Mouse (Mus musculus): ENCODE measurements around the gene Prrc2c. TPM values are rescaled to one million over a fixed set of nuclear protein-coding genes. Genes with fewer than 3 reads are reported as not detected.

Prrc2c gene
- polyA plus RNA-seq, 1 experiment from 2014 or later: 104 TPM

GRCm38 (mm10) chr1:162748761-162749160 lies 8.4 kb upstream of the Prrc2c start:
- Histone ChIP-seq H3K9me3 (replicated peaks; ENCODE audit: control insufficient read depth, low read length) (no peaks in the 10 kb centered on the region), H3K36me3 (ENCODE audit: control insufficient read depth, insufficient read depth, low read length) (no peaks in the 10 kb centered on the region), H3K4me1 (ENCODE audit: control insufficient read depth, insufficient read depth, low read length) (no peaks in the 10 kb centered on the region), H3K27me3 (ENCODE audit: control insufficient read depth, insufficient read depth, low read length) (no peaks in the 10 kb centered on the region), H3K27ac (ENCODE audit: low read length) (no peak overlapping the region), H3K4me2 (ENCODE audit: low read depth, low read length) (no peak overlapping the region), H3K9ac (ENCODE audit: low read length) (no peak overlapping the region), H3K4me3 (replicated peaks; ENCODE audit: low read length) (no peak overlapping the region)
- ATAC-seq (ENCODE audit: insufficient read depth, low FRiP score): no peak
- WGBS: 67% methylated on average over 5 of the region's 5 CpGs

- no peaks in the 10 kb centered on the region for H3K9me3 ChIP-seq (replicated peaks; ENCODE audit: control insufficient read depth, low read length)
- peak overlapping the region; percentile 96 for H3K4me2 ChIP-seq (ENCODE audit: low read depth, low read length)
- peak overlapping the region; percentile 99 for H3K27ac ChIP-seq (ENCODE audit: low read length)
- H3K27me3 ChIP-seq (ENCODE audit: control insufficient read depth, insufficient read depth, low read length): no peaks in the 10 kb centered on the region
- under 1% methylated on average over 57 of the region's 58 CpGs for WGBS
- H3K4me3 ChIP-seq (replicated peaks; ENCODE audit: low read length): peak overlapping the region; percentile 99
- ATAC-seq (ENCODE audit: insufficient read depth, low FRiP score): peak; percentile 83
- H3K9ac ChIP-seq (ENCODE audit: low read length): peak overlapping the region; percentile 98
- peaks cover 15% of the 10 kb centered on the region for H3K4me1 ChIP-seq (ENCODE audit: control insufficient read depth, insufficient read depth, low read length)
- no peaks in the 10 kb centered on the region for H3K36me3 ChIP-seq (ENCODE audit: control insufficient read depth, insufficient read depth, low read length)
These were observed 443 bp downstream of the Prrc2c start for GRCm38 (mm10) chr1:162739831-162740394.

- under 1% methylated on average over 10 of the region's 10 CpGs for WGBS
- Histone ChIP-seq H3K4me1 (ENCODE audit: control insufficient read depth, insufficient read depth, low read length) (peaks cover 15% of the 10 kb centered on the region), H3K9ac (ENCODE audit: low read length) (peak overlapping the region; percentile 98), H3K4me3 (replicated peaks; ENCODE audit: low read length) (peak overlapping the region; percentile 99), H3K9me3 (replicated peaks; ENCODE audit: control insufficient read depth, low read length) (no peaks in the 10 kb centered on the region), H3K4me2 (ENCODE audit: low read depth, low read length) (peak overlapping the region; percentile 96), H3K27me3 (ENCODE audit: control insufficient read depth, insufficient read depth, low read length) (no peaks in the 10 kb centered on the region), H3K27ac (ENCODE audit: low read length) (peak overlapping the region; percentile 99), H3K36me3 (ENCODE audit: control insufficient read depth, insufficient read depth, low read length) (no peaks in the 10 kb centered on the region)
- no peak for ATAC-seq (ENCODE audit: insufficient read depth, low FRiP score)
These were observed 950 bp downstream of the Prrc2c start for GRCm38 (mm10) chr1:162739406-162739805.

- Histone ChIP-seq H3K9ac (ENCODE audit: low read length) (peak overlapping the region; percentile 42; the same call in 1 of the 2 replicates), H3K9me3 (replicated peaks; ENCODE audit: control insufficient read depth, low read length) (no peaks in the 10 kb centered on the region), H3K4me1 (ENCODE audit: control insufficient read depth, insufficient read depth, low read length) (peaks cover 15% of the 10 kb centered on the region), H3K27ac (ENCODE audit: low read length) (no peak overlapping the region), H3K4me2 (ENCODE audit: low read depth, low read length) (peak overlapping the region; percentile 96), H3K27me3 (ENCODE audit: control insufficient read depth, insufficient read depth, low read length) (no peaks in the 10 kb centered on the region), H3K36me3 (ENCODE audit: control insufficient read depth, insufficient read depth, low read length) (no peaks in the 10 kb centered on the region), H3K4me3 (replicated peaks; ENCODE audit: low read length) (peak overlapping the region; percentile 99)
- no peak for ATAC-seq (ENCODE audit: insufficient read depth, low FRiP score)
- 12% methylated on average over 2 of the region's 2 CpGs for WGBS
These were observed 1.9 kb downstream of the Prrc2c start for GRCm38 (mm10) chr1:162738472-162738871.

- ATAC-seq (ENCODE audit: insufficient read depth, low FRiP score): no peak
- no peak overlapping the region for H3K27ac ChIP-seq (ENCODE audit: low read length)
- no peaks in the 10 kb centered on the region for H3K27me3 ChIP-seq (ENCODE audit: control insufficient read depth, insufficient read depth, low read length)
- H3K4me3 ChIP-seq (replicated peaks; ENCODE audit: low read length): no peak overlapping the region
- peaks cover 15% of the 10 kb centered on the region for H3K4me1 ChIP-seq (ENCODE audit: control insufficient read depth, insufficient read depth, low read length)
- no peaks in the 10 kb centered on the region for H3K9me3 ChIP-seq (replicated peaks; ENCODE audit: control insufficient read depth, low read length)
- WGBS: 79% methylated on average over 4 of the region's 4 CpGs
- no peaks in the 10 kb centered on the region for H3K36me3 ChIP-seq (ENCODE audit: control insufficient read depth, insufficient read depth, low read length)
- H3K4me2 ChIP-seq (ENCODE audit: low read depth, low read length): no peak overlapping the region
- no peak overlapping the region for H3K9ac ChIP-seq (ENCODE audit: low read length)
These were observed 5.3 kb downstream of the Prrc2c start for GRCm38 (mm10) chr1:162735084-162735483.

- no peaks in the 10 kb centered on the region for H3K27me3 ChIP-seq (ENCODE audit: control insufficient read depth, insufficient read depth, low read length)
- H3K4me2 ChIP-seq (ENCODE audit: low read depth, low read length): no peak overlapping the region
- H3K4me1 ChIP-seq (ENCODE audit: control insufficient read depth, insufficient read depth, low read length): peaks cover 15% of the 10 kb centered on the region
- H3K27ac ChIP-seq (ENCODE audit: low read length): no peak overlapping the region
- H3K9me3 ChIP-seq (replicated peaks; ENCODE audit: control insufficient read depth, low read length): no peaks in the 10 kb centered on the region
- H3K36me3 ChIP-seq (ENCODE audit: control insufficient read depth, insufficient read depth, low read length): no peaks in the 10 kb centered on the region
- no peak overlapping the region for H3K9ac ChIP-seq (ENCODE audit: low read length)
- 58% methylated on average over 1 of the region's 1 CpGs for WGBS
- no peak for ATAC-seq (ENCODE audit: insufficient read depth, low FRiP score)
- no peak overlapping the region for H3K4me3 ChIP-seq (replicated peaks; ENCODE audit: low read length)
These were observed 6.1 kb downstream of the Prrc2c start for GRCm38 (mm10) chr1:162734283-162734682.

GRCm38 (mm10) chr1:162732041-162732440 lies 8.3 kb downstream of the Prrc2c start:
- WGBS: 76% methylated on average over 4 of the region's 4 CpGs
- ATAC-seq (ENCODE audit: insufficient read depth, low FRiP score): no peak
- H3K4me1 ChIP-seq (ENCODE audit: control insufficient read depth, insufficient read depth, low read length): no peaks in the 10 kb centered on the region

GRCm38 (mm10) chr1:162729436-162729835 lies 10.9 kb downstream of the Prrc2c start:
- 80% methylated on average over 2 of the region's 2 CpGs for WGBS
- H3K27ac ChIP-seq (ENCODE audit: low read length): no peak overlapping the region

More at GRCm38 (mm10) chr1:162732041-162732440, 8.3 kb downstream of the Prrc2c start:
- H3K9ac ChIP-seq (ENCODE audit: low read length): no peak overlapping the region
- H3K27me3 ChIP-seq (ENCODE audit: control insufficient read depth, insufficient read depth, low read length): no peaks in the 10 kb centered on the region
- no peaks in the 10 kb centered on the region for H3K9me3 ChIP-seq (replicated peaks; ENCODE audit: control insufficient read depth, low read length)
- H3K36me3 ChIP-seq (ENCODE audit: control insufficient read depth, insufficient read depth, low read length): no peaks in the 10 kb centered on the region
- no peak overlapping the region for H3K27ac ChIP-seq (ENCODE audit: low read length)
- no peak overlapping the region for H3K4me3 ChIP-seq (replicated peaks; ENCODE audit: low read length)
- no peak overlapping the region for H3K4me2 ChIP-seq (ENCODE audit: low read depth, low read length)

GRCm38 (mm10) chr1:162727981-162728380 lies 12.4 kb downstream of the Prrc2c start:
- Histone ChIP-seq H3K9ac (ENCODE audit: low read length) (no peak overlapping the region), H3K27me3 (ENCODE audit: control insufficient read depth, insufficient read depth, low read length) (no peaks in the 10 kb centered on the region), H3K4me1 (ENCODE audit: control insufficient read depth, insufficient read depth, low read length) (no peaks in the 10 kb centered on the region), H3K4me2 (ENCODE audit: low read depth, low read length) (no peak overlapping the region), H3K27ac (ENCODE audit: low read length) (no peak overlapping the region), H3K4me3 (replicated peaks; ENCODE audit: low read length) (no peak overlapping the region), H3K36me3 (ENCODE audit: control insufficient read depth, insufficient read depth, low read length) (no peaks in the 10 kb centered on the region), H3K9me3 (replicated peaks; ENCODE audit: control insufficient read depth, low read length) (no peaks in the 10 kb centered on the region)
- ATAC-seq (ENCODE audit: insufficient read depth, low FRiP score): no peak
- 87% methylated on average over 6 of the region's 6 CpGs for whole genome bisulfite sequencing

More at GRCm38 (mm10) chr1:162729436-162729835, 10.9 kb downstream of the Prrc2c start:
- Histone ChIP-seq H3K36me3 (ENCODE audit: control insufficient read depth, insufficient read depth, low read length) (no peaks in the 10 kb centered on the region), H3K4me2 (ENCODE audit: low read depth, low read length) (no peak overlapping the region), H3K27me3 (ENCODE audit: control insufficient read depth, insufficient read depth, low read length) (no peaks in the 10 kb centered on the region), H3K4me1 (ENCODE audit: control insufficient read depth, insufficient read depth, low read length) (no peaks in the 10 kb centered on the region), H3K9ac (ENCODE audit: low read length) (no peak overlapping the region), H3K9me3 (replicated peaks; ENCODE audit: control insufficient read depth, low read length) (no peaks in the 10 kb centered on the region), H3K4me3 (replicated peaks; ENCODE audit: low read length) (no peak overlapping the region)
- no peak for ATAC-seq (ENCODE audit: insufficient read depth, low FRiP score)
